8 mouse cellular contexts compared by ENCODE assay signal in genomic region chr6:145210816-145211338, GRCm38 (mm10). TPM values are rescaled to one million over a fixed set of nuclear protein-coding genes. Genes with fewer than 3 reads are reported as not detected.
A peak's percentile ranks its signal among the peaks of the same experiment; 100 is the strongest.
DNase-seq lines count a peak whose midpoint lies in the region; ATAC-seq lines count a peak whose summit lies in the region.

Gene Casc1 (minus strand): TSS chr6:145211005.
Gene Etfrf1 (plus strand): TSS chr6:145211134.

- peak; percentile 93 for ATAC-seq in erythroblast, adult 5-6 weeks (replicated peaks; ENCODE audit: low FRiP score, poor library complexity, severe bottlenecking)
- ATAC-seq in kidney, embryonic 15.5 days (replicated peaks; ENCODE audit: low FRiP score), result peak; percentile 99
- ATAC-seq in monocyte, adult 5-6 weeks (replicated peaks; ENCODE audit: insufficient number of reproducible peaks, low FRiP score, low TSS enrichment, poor library complexity, severe bottlenecking), result peak; percentile 91

- WGBS in heart, embryonic 10.5 days, result under 1% methylated on average over 36 of the region's 36 CpGs
- WGBS in kidney, embryonic 15.5 days, result under 1% methylated on average over 36 of the region's 36 CpGs

- H3K27ac ChIP-seq in heart, embryonic 10.5 days, result peak within 1 kb of the TSS; percentile 97
- H3K27ac ChIP-seq in kidney, embryonic 15.5 days, result peak within 1 kb of the TSS; percentile 99

- peak; percentile 98 to 99 for DNase-seq in B cell, adult 2 months
- DNase-seq in brain, adult 2 months (ENCODE audit: low read depth, low spot score), result peak; percentile 100
- peak; percentile 100 for DNase-seq in heart, embryonic 10.5 days (ENCODE audit: low spot score)
- DNase-seq in liver, result peak; percentile 98
- DNase-seq in spleen, postnatal 4 days (ENCODE audit: low spot score in 2 of 2), result peak; percentile 96 to 97

- peak within 1 kb of the TSS; percentile 81 for H3K4me3 ChIP-seq in heart, embryonic 10.5 days
- peak within 1 kb of the TSS; percentile 71 for H3K4me3 ChIP-seq in kidney, embryonic 15.5 days (replicated peaks)

- no peaks in the 10 kb centered on the region for H3K27me3 ChIP-seq in heart, embryonic 10.5 days (ENCODE audit: insufficient read depth, poor library complexity, severe bottlenecking)
- no peaks in the 10 kb centered on the region for H3K27me3 ChIP-seq in kidney, embryonic 15.5 days

- H3K36me3 ChIP-seq in heart, embryonic 10.5 days, result peaks cover 2% of the 10 kb centered on the region
- H3K36me3 ChIP-seq in kidney, embryonic 15.5 days, result peaks cover 2% of the 10 kb centered on the region

- peaks cover 10% of the 10 kb centered on the region; the same call in 1 of the 2 replicates for H3K4me1 ChIP-seq in heart, embryonic 10.5 days
- peaks cover 18% of the 10 kb centered on the region for H3K4me1 ChIP-seq in kidney, embryonic 15.5 days

- H3K9me3 ChIP-seq in heart, embryonic 10.5 days, result no peaks in the 10 kb centered on the region
- no peaks in the 10 kb centered on the region for H3K9me3 ChIP-seq in kidney, embryonic 15.5 days (replicated peaks)

- peak within 1 kb of the TSS; percentile 86 for H3K9ac ChIP-seq in kidney, embryonic 15.5 days

- H3K4me2 ChIP-seq in kidney, embryonic 15.5 days, result peak within 1 kb of the TSS; percentile 82

RNA-seq across cellular contexts. Expression of gene Casc1, which starts in this region (rescaled TPM):
- not detected in 2 replicates for total RNA-seq in erythroblast, adult 5-6 weeks (2015; ENCODE audit: low replicate concordance)
- not detected in 2 replicates for total RNA-seq in erythroblast, adult 5-6 weeks (2017; ENCODE audit: low replicate concordance)
- polyA plus RNA-seq in heart, embryonic 10.5 days (2016; fragmentation: Nextera tagmentation; extraction: Ambion mirVana), result 0.38 and 0.45 TPM in 2 replicates
- polyA plus RNA-seq in kidney, embryonic 15.5 days (2015; fragmentation: Nextera tagmentation; extraction: Ambion mirVana), result 0.46 and 0.78 TPM in 2 replicates
- 1.7 to 3.1 TPM (median 2.9 TPM) in 3 replicates for total RNA-seq in monocyte, adult 5-6 weeks (2017)

RNA-seq across cellular contexts. Expression of gene Etfrf1, which starts in this region (rescaled TPM):
- 4.6 and 32.9 TPM in 2 replicates for total RNA-seq in erythroblast, adult 5-6 weeks (2015; ENCODE audit: low replicate concordance)
- total RNA-seq in erythroblast, adult 5-6 weeks (2017; ENCODE audit: low replicate concordance), result 1.4 and 3.1 TPM in 2 replicates
- 53.3 and 57.3 TPM in 2 replicates for polyA plus RNA-seq in heart, embryonic 10.5 days (2016; fragmentation: Nextera tagmentation; extraction: Ambion mirVana)
- polyA plus RNA-seq in kidney, embryonic 15.5 days (2015; fragmentation: Nextera tagmentation; extraction: Ambion mirVana), result 38.5 and 41.2 TPM in 2 replicates
- total RNA-seq in monocyte, adult 5-6 weeks (2017), result 18.3 to 22.7 TPM (median 19.3 TPM) in 3 replicates

Comparison
In these comparisons a context has a peak if more than half of its experiments do, and no peak if none do; other contexts are left out.
1. Peak in every context shown above with its lines: DNase-seq, ATAC-seq, H3K4me3 ChIP-seq and H3K27ac ChIP-seq.